Mouse (Mus musculus) layer of hippocampus, adult 18-20 months (tissue): ENCODE data around the gene Ralbp1. TPM values are rescaled to one million over a fixed set of nuclear protein-coding genes. Genes with fewer than 3 reads are reported as not detected.

ENCODE experiments used
- DNase-seq, 2 experiments: peaks; one replicate each; pipeline ENCODE4 v3.0.0; 2022; ENCODE audit warnings: low spot score in 2 of 2
- total RNA-seq, 2 experiments: library from RNA; stranded (reverse); gene quantifications; 2 replicates each; pipeline ENCODE4 v1.2.3; 2021

The Ralbp1 gene
- total RNA-seq, 2 experiments from 2014 or later, result 67.1 to 67.7 TPM

DNA sequence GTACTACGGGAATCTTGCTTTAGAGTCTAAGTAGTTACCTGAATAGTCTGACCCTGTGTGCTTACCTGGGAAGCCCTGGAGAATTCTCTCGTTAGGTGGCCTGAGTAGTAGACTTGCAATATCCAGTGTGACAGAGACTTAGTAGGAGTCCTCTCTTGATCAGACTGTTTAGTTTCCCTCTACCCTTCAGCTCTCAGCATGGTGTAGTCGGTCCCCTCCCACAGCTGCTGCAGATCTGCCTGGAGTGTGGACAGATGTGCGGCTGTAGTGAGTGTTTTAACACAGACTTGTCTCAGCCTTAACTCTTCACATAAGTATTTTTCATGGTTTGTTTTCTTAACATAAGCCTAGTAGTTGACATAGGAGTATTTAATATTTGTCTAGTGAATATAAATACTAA, 83.6 kb downstream of the Ralbp1 start:
- no peak for DNase-seq

DNA sequence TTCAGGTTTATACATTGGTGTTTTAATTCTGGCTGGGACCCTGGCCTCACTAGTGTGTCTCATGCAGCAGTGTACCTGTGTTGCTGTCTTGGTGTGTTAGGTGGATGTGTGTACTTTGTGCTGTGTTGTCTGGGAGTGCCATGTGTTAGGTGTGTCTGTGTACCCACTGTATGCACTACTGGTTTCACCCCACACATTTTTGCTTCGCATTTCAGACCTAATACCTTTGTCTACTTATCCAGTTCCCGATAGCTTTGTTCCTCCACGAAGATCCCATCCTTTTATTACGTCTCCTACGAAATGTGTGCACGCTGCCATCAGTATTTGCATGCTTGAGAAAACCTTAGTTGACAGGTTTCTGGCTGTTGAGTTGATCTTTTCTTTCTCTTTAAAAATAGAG, 85.1 kb downstream of the Ralbp1 start:
- no peak for DNase-seq

DNA sequence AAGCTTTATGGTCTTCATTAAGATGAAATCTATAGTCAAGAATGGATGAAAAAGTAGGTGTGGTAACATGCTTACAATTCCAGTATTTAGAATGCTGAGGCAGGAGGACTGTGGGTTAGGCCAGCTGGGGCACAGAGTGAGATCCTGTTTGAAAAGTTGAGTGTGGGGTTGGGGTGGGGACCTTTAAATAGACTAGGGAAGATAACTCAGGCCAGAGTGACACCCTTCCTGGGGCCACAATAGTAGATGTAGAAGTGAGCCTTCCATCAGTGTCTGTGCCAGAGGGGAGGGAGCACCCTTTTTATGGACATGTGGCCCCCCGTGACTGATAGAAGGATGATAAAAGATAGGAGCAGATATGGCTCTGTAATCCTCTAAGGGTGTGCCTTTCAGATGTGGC, 86.2 kb downstream of the Ralbp1 start:
- no peak for DNase-seq

DNA sequence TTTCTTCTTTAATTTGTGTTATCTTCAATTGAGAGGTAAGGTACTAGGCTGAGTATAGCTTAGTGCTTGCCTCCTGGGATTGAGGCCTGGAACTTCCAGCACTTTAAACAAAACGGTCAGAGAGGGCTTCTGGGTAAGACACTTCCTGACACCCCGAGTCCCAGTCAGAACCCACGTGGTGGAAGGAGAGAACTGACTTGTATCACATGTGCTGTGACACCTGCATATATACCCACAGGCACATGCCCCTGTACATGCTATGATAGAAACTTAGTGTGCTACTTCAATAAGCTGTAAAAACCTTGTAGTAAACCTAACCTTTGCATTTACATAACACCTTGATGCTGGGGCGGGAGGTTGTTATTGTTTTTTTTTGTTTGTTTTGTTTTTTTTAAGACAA, 87.2 kb downstream of the Ralbp1 start:
- no peak for DNase-seq

Other genes starting within 250 kb of the Ralbp1 start
- gene Txndc2, start 243.6 kb downstream of the Ralbp1 start, total RNA-seq, result not detected
- gene Rab31, start 113.0 kb downstream of the Ralbp1 start, total RNA-seq, result 10 to 100 TPM; 52.0 to 55.6 TPM
- 10 to 100 TPM; 26.3 to 36.5 TPM for gene Ppp4r1, start 103.2 kb downstream of the Ralbp1 start, total RNA-seq
- 10 to 100 TPM; 27.1 to 27.6 TPM for gene Twsg1, start 65.4 kb upstream of the Ralbp1 start, total RNA-seq
- gene Ankrd12, start 191.3 kb upstream of the Ralbp1 start, total RNA-seq, result 100 to 1,000 TPM; 272 to 293 TPM
- 100 to 1,000 TPM; 246 to 250 TPM for gene Ndufv2, start 215.8 kb upstream of the Ralbp1 start, total RNA-seq
- gene Washc1, start 225.7 kb upstream of the Ralbp1 start, total RNA-seq, result 10 to 100 TPM; 44.8 to 46.5 TPM
- 1 to 10 TPM; 1.2 to 1.5 TPM for gene Ddx11, start 237.7 kb upstream of the Ralbp1 start, total RNA-seq